Mouse (Mus musculus) heart, postnatal 14 days (tissue): ENCODE results near the gene Dync1h1. TPM values are rescaled to one million over a fixed set of nuclear protein-coding genes. Genes with fewer than 3 reads are reported as not detected.

Source experiments
- DNase-seq, 2 experiments: peaks; one replicate each; pipeline ENCODE4 v3.0.0; 2021 to 2022
- intact Hi-C: fragments of 180-260 bp; cut with DNase I; formaldehyde crosslinking; loops from one replicate; pipeline ENCODE4 v1.15.1; 2025
- long read RNA-seq, 2 experiments: library from polyadenylated mRNA; stranded (forward); transcript quantifications; one replicate each; pipeline ENCODE4 v2.0.0; 2021
- total RNA-seq, 2 experiments: library from RNA; stranded (reverse); gene quantifications; 2 replicates each; pipeline ENCODE4 v1.2.3; 2021

Gene Dync1h1
- total RNA-seq = 100 to 1,000 TPM; 147 to 161 TPM
- long read RNA-seq, experiment 1, full-length matches to known transcripts = 1 of 44 reads
- long read RNA-seq, experiment 1, partial matches to known transcripts = 39 of 44 reads
- long read RNA-seq, experiment 1, other reads (novel, unspliced or antisense) = 4 of 44 reads
- long read RNA-seq, experiment 2, partial matches to known transcripts = 41 of 42 reads
- long read RNA-seq, experiment 2, other reads (novel, unspliced or antisense) = 1 of 42 reads

DNA sequence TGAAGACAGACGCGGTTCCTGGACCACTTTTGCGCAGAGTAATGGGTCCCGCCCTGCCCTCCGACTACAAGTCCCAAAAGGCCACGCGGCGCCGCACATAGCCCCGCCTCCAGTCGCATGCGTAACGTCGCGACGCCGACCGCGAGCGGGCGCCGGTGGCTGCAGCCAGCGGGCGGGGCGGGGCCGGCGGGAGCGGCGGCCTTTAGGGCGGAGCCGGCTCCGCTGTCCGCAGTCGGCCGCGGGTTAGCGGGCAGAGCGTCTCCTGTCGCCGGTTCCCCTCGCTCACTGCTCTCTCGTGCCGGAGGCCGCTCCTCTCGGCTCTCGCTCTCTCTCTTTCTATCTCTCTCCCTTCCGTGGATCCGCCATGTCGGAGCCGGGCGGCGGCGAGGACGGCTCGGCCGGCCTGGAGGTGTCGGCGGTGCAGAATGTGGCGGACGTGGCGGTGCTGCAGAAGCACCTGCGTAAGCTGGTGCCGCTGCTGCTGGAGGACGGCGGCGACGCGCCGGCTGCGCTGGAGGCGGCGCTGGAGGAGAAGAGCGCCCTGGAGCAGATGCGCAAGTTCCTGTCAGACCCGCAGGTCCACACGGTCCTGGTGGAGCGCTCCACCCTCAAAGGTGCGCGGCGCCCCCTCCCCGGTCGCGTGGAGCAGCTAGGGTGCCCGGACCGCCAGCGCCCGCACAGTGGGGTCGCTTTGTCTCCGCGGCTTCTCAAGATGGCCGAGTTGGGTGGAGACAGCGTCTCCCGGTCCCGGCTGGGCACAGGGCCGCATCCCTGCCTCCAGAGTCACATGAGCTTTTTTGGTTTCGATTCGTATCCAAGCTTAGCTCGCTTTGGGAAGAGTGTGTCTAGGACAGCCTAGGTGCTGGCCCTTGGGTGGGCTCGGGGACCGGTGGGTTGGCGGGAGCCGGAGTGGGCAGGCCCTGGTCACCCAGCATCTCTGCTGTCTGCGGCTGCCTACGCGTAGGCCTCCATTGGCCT lies at the start of gene Dync1h1:
Gene Dync1h1 (plus strand): TSS at position 212 of the 978 bp plus-strand sequence.
- intact Hi-C loops = no loop called here
- peak; percentile 96 to 97 for DNase-seq

DNA sequence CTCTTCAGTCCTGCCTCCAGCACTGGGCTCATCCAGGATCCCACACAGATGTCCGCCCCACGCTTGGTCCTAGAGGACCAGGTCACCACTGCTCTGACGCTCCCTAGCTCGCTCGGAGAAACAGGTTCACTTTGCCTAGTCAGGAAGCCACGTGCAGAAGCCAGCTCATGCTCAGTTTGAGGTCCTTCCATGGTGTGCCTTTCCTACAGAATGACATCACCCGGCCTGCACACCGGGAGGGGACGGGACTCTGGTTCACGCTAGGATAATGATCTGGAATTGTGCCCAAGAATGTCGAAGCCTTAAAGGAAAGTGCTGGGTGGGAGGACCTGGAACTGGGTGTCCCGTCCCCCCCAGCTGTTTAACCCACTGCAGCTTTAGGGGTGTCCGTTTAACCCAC lies 49.1 kb upstream of the Dync1h1 start:
- intact Hi-C loops = no loop called here

DNA sequence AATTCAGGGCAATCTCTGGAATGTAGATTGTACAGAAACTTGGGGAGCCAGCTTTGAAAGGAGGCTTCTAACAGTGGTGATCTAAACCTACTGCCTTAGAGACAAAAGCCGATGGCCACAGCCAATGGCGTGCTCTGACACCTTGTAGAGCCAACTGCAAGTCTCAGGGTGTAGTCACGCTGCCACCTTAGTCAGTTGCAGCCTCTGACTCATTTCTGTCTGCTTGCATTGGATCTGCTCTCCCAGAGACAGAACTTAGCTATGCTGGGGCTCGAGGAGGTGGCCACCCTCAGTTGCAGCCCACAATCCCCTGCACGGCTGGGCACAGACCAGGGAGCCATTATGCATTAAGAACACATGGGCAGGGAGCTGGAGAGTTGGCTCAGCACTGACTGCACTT lies 47.9 kb upstream of the Dync1h1 start:
- intact Hi-C loops = no loop called here
- DNase-seq = no peak

More for the DNA sequence above, 49.1 kb upstream of the Dync1h1 start:
- DNase-seq = no peak

DNA sequence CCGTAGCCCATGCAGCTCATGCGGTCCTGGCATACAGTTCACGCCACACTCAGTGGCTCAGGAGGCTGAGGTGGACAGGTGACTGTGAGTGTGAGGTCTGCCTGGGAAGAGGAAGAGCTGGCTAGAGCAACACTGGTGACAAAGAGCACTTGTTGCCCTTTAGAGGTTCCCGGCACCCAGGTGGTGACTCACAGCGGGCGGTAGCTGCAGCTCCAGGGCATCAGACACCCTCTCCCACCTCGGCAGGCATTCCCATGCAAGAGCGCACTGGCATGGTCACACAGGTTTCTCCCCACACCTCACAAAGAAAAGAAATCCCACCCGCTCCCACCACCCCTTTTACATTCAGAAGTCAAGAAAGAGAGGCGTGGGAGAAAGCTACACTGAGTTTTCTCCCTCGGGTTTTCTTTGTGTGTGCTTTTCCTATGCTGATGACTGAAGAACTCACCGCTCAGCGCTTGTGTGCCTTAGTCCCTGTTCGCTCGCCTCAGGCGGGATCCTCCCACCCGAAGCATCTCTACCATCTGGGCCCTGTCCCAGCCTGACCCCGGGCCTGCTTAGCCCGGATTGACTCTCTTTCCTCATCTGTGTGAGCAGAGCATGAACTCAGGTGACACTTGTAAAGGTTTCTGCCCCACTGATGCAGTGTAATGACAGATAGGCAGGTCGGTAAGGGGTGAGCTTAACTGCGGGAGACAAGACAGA lies 45.6 kb upstream of the Dync1h1 start:
- intact Hi-C loops = no loop called here
- no peak for DNase-seq

DNA sequence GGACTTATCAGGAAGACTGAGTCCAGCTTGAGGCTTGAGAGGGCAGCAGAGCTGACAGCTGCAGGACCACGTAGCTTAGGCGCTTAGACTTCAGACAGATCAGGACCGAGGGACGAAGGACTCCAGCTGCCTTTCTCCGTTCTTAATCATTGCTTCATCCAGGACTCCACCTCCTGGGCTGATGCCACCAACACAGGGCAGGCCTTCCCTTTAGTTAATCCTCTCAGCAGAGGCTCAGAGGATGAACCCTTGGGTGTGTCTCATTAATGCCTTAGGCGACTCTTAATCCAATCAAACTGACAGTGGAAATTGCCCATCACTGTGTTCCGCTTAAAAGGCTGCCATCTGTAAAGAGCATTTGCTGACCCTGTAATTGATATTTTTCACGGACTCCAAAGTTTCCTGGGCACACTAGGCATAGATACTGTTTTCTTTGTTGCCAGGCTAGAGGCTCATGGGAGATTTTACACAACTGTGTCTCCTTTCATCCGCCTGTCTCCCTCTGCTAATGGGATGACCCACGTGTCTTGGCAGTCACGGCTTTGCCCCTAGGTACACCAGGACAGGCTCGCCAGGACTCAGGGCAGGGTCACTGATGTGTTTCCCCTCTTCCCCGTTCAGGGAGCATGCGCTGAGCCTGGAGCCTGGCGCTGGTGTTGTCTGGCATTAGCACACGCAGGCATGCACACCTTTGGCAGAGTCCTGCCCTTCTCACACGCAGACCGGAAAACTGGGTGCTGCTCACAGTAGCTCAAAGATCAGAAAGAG lies 44.2 kb upstream of the Dync1h1 start:
- peak; percentile 46 to 50 for DNase-seq
- intact Hi-C loops = no loop called here

DNA sequence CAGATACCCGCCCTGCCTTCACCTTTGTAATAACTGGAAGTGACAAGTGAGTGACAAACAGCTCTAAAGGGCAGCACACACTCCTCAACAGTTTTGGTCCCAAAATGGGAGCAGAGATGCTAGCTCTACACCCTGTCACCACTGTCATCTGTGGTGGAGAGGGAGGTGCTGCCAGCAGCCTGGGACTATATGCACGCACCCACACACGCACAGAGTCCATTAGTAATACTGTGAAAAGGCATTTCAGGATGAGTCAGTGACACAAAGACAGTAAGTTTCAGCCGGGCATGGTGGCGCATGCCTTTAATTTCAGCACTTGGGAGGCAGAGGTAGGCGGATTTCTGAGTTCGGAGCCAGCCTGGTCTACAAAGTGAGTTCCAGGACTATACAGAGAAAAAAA lies 43.1 kb upstream of the Dync1h1 start:
- DNase-seq = no peak
- intact Hi-C loops = no loop called here

DNA sequence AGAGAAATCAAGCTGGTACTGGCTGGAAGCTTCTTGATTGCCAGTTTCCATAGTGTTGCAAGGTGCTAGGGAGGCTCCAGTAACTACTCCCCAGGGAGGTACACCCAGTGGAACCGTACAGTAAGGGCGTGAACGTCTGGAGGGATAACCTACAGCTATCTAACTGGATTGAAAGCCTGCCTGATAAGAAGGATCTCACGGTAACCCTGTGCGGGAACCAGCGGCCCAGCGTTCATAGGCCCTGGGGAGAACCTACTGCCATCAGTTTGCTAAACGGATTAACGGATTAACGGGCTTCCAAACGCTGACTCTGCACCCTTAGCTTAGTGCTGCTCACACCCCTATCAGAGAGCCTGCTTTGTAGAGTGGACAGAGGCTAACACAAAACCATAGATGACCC lies 37.9 kb upstream of the Dync1h1 start:
- intact Hi-C loops = no loop called here
- no peak for DNase-seq

DNA sequence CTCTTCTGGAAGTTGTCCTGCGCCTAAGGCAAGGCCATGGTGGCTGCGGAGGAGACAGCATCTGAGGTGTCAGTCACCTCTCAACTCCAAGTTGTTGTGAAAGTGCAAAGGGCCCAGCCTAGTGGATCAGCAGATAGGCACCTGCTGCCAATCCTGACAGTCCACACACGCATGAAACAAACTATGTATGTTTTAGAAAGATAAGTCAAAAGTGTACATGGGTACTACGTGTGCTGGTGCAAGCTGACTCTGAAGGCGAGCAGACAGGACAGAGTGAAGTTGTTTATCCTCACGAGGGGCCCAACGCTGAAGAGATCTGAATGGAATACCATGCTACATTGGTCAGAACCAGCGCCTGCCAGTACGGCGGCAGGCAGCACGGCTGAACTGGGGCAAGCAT lies 36.4 kb upstream of the Dync1h1 start:
- DNase-seq = no peak
- intact Hi-C loops = loop anchor here (2.0 kb wide), 1 partner anchor 114 kb away; no protein-coding TSS in a partner anchor

DNA sequence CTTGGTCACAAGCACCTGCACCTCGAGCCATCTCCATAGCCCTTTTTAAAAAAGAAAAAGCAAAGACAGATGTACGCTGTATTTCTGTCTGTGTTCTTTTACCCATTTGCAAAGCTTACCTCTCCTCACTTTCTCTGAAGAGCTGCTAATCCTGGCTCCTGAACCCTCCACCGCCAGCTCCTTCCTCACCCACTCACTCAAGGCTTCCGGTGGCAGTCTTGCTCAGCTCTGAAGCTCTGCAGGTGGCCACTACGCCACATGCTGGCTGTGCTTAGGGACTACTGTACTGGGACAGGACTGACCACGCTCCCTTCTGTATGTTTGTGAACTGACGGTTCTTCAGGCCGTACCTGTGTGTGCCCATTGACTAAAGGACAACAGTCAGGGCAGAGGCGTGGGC lies 34.9 kb upstream of the Dync1h1 start:
- no peak for DNase-seq
- intact Hi-C loops = no loop called here

DNA sequence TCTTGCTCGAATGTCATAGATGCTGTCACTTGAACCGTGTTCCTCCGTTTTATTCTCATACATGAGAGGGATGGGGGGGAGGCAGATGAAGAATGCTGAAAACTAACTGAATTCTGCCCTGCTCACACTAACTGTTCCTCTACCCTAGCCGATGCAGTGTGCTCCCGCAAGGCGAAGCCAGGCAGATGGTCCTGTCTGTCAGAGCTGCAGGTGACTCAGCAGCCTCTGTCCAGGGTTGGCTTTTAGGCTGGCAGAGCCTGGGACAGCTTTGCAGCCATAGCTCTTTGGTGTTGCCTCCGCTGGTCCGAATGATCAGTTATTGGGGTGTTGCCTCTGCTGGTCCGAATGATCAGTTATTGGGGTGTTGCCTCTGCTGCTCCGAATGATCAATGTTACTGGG lies 30.2 kb upstream of the Dync1h1 start:
- DNase-seq = no peak
- intact Hi-C loops = no loop called here

DNA sequence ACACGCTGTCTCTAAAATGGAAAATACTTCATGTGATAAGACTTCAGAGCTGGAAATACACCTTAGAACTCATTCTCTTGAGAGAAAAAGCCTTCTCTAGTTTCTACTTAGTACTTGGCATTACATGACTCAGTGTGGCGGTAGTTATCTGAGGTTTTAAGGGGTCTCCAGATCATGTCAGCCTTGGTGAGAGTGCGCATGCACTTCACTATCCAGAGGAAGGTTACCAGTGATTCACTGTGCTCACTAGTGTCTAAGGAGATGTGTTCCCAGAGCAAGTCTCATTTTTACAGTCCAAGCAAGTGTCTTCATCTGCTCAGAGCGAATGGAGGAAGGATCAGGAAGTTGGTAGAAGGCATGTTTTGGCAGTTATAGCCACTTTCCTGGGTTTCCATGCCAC lies 28.9 kb upstream of the Dync1h1 start:
- DNase-seq = no peak
- intact Hi-C loops = no loop called here

DNA sequence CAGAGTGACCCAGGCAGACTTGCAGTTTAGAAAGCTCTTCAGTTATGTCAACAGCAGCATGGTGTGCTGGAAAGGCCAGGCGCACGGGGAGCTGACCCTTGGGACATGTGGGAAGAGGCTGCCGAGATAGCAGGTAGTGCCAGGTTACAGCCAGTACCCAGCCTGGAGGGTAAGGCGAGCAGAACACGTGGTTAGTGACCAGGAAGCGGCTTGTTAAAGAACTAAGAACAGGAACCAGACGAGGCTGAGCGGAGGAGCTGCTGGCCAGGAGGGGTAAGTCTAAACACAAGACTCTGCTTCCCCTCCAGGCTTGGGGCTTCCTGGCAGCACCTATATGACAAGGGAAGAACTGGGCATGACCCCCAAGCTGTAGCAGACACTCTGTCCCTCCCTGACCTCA lies 27.6 kb upstream of the Dync1h1 start:
- DNase-seq = no peak
- intact Hi-C loops = no loop called here

DNA sequence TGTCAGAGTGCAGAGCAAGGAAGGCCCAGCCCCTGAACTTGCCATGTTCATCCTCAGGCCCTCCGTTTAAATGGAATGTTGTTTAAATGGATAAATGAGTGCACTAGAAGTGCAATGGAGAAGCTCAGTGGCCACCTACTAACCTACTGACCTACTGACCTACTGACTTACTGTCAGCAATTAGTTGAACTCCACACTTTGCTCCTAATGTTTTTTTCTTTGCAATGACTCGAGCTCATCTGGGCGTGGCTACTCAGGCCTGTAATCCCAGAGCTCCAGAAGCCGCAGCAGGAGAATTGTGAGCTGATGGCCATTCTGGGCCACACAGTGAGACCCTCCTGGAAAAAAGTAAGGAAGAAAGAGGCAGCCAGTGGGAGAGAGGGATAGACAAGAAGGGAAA lies 25.3 kb upstream of the Dync1h1 start:
- intact Hi-C loops = no loop called here
- no peak for DNase-seq

DNA sequence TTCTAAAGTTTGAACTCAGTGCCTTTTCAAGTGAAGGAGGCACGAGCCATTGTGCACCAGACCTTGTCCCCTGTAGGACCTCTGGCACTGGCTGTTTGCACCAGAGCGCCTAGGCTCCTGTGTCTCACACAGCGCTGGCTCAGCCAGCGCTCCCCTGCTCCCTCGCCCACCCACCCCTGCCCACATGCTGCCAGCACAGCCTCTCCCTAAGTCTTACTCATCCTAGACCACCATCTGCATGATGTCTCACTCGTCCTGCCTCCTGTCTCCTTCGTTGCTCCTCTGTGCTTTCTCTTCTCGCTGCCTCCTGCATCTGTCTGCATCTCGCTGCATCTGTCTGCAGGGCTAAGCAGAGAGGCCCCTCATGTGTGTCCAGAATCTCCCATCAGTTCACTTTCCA lies 22.9 kb upstream of the Dync1h1 start:
- intact Hi-C loops = no loop called here
- no peak for DNase-seq

DNA sequence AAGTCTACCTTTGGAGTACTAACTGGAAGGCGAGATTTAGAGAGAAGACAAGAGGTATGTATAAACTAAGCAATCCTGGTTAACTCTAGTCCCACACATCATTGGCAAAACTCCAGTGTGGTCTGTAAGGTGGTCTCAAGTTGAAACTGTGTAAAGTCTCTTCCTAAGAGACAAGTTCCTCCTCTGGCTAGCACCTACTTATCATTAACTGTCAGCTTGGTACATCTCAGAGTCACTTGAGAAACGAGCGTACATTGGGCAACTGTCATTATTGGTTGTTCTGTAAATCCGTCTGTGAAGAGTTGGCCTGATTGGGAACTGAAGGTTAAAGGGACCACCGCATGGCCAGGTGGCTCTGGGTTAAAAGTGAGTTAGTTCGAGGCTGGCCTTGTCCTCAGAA lies 12.6 kb upstream of the Dync1h1 start:
- no peak for DNase-seq
- intact Hi-C loops = no loop called here

DNA sequence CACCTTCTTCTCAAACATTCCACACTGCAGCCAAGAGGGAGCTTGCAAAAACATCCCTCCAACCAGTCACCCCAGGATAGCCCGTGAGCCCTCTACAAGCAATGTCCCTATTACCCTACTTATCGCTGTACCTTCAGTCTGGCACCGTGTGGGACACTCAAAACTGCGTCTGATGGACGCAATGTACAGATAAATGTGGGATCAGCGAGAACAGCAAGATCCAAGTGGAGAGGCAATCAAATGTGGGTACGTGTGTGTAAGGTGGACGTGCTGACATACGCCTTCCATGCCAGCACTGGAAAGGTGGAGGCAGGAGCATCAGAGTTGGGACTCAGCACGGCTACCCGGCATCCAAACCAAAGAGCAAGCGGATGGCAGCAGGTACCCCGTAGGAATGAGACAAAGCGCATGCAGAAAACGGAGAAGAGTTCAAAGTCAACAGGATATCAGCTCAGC lies 10.4 kb upstream of the Dync1h1 start:
- intact Hi-C loops = loop anchor here (2.0 kb wide), 1 partner anchor 136 kb away; no protein-coding TSS in a partner anchor
- DNase-seq = no peak

DNA sequence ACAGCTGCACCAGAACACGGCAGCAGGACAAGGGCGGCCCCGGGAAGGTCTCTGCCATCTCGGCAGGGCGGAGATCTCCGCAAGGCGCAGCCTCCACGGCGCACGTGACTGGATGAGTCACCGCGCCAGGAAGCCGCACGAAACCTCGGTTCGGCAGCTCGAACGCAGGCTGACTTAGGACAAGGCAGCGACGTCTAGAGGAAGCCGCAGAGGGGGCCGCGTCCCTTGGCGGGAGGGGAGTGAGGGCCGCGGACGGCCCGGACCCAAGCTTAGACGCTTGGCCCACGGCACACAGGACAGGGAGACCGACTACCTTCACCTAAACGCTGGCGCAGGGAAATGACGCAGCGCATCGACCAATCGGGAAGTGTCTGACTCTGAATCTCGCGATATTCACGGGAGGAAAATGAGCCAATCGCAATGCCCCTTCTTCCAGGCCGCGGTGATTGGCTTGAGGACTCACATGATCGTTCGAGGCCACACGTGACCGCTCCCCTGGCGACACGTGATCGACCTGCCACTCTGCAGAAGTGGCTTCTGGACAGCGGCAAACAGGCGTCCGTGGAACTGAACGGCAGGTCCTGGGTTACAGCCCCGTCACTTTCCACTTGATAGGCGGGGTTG lies 9.9 kb upstream of the Dync1h1 start:
- intact Hi-C loops = loop anchor here (2.0 kb wide), 1 partner anchor 137 kb away; no protein-coding TSS in a partner anchor
- peak; percentile 94 to 97 for DNase-seq

DNA sequence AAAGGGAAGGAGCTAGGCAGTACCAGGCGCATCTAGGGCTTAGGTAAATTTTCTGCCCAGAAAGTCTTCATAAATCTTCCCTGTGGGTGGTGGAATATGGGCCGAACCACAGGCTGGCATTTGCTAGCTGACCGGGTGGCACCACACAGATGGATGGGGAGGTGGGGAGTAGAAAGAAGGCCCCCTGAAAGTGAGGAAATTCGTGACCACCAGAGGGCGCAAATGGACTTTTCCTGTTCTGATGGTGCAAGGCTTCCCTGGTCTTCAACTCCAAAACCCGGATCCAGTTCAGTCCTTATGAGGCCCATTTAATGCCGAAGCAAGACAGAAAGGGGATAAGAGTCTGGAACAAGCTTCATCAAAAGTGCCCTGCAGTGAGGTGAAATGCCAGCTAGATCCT lies 2.7 kb upstream of the Dync1h1 start:
- intact Hi-C loops = loop anchor here (2.0 kb wide), 2 partner anchors 104 to 244 kb away; partner anchors contain the start of gene Hsp90aa1
- peak; percentile 68 to 78 for DNase-seq

DNA sequence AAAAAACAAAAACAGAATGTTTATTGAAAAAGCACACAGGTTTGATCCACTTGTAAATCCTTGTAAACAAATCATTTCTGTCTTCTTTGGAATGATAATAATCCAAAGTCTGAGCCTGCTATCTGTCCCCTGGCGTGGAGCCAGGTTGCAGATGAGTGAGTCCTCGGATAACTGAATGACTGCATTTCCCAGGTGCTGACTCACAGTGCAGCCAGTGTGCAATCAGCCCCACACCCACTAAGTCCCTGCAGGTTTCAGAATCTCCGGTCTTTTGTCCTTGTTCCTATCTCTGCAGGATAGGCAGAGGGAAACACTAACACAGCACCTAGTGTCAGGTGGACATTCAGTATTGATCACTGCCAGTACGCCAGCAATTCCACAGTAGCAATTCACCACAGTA lies 1.5 kb upstream of the Dync1h1 start:
- DNase-seq = no peak
- intact Hi-C loops = loop anchor here (2.0 kb wide), 2 partner anchors 103 to 243 kb away; partner anchors contain the start of gene Hsp90aa1
